Mouse (Mus musculus): ENCODE data around the gene Itprid2.

DNA sequence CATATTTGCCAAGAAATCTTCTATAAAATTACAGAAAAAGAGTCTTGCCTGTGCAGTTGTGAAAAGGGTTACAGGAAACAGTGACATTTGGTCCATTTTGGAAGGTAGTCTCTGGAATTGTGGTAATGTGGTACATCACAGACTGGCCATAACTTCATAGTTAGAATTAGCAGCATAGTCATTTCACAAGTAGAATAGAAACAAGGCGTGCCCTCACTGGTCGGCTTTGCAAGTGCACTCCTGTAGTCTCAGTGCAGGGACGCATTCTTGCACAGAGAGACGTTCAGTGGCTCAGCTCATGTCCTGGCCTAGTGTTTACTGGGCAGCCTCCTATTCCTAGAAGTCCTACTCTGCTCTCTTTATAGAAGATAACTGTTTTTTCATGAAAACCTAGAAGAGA lies 17.4 kb downstream of the Itprid2 start:
- TF ChIP-seq POLR2A (IDR thresholded peaks at IDR 0.05; ENCODE audit: low read depth, low read length), result no peak
- no peak for TF ChIP-seq CTCF (IDR thresholded peaks at IDR 0.05; ENCODE audit: borderline replicate concordance, insufficient read depth, low read length)
